Mouse (Mus musculus): ENCODE measurements around the gene Nuak1. TPM values are rescaled to one million over a fixed set of nuclear protein-coding genes. Genes with fewer than 3 reads are reported as not detected.

The Nuak1 gene
- polyA plus RNA-seq, 1 experiment, result 5.7 TPM

GRCm38 (mm10) chr10:84372161-84373095 is 68.0 kb downstream of the Nuak1 start:
- no peak overlapping the region for H3K4me3 ChIP-seq (ENCODE audit: control insufficient read depth, insufficient read depth, low read length)
- TF ChIP-seq CTCF (IDR thresholded peaks at IDR 0.05; ENCODE audit: borderline replicate concordance, control insufficient read depth, extremely low read depth, insufficient read depth, low read length, poor library complexity) (no peak), POLR2A (IDR thresholded peaks at IDR 0.05; ENCODE audit: control insufficient read depth, extremely low read depth, insufficient read depth, low read length, poor library complexity) (no peak)
- no peak overlapping the region for H3K27ac ChIP-seq (ENCODE audit: control insufficient read depth, insufficient read depth, low read length)
- no peak for DNase-seq
- H3K36me3 ChIP-seq (ENCODE audit: control insufficient read depth, insufficient read depth, low read length), result no peaks in the 10 kb centered on the region
- WGBS, result 83% methylated on average over 18 of the region's 18 CpGs
- no peaks in the 10 kb centered on the region for H3K4me1 ChIP-seq (replicated peaks; ENCODE audit: control insufficient read depth, insufficient read depth, low read length)
- no peaks in the 10 kb centered on the region for H3K27me3 ChIP-seq (ENCODE audit: control insufficient read depth, insufficient read depth, low read length)

- no peaks in the 10 kb centered on the region for H3K27me3 ChIP-seq (ENCODE audit: control insufficient read depth, insufficient read depth, low read length)
- DNase-seq, result no peak
- no peaks in the 10 kb centered on the region for H3K4me1 ChIP-seq (replicated peaks; ENCODE audit: control insufficient read depth, insufficient read depth, low read length)
- TF ChIP-seq CTCF (IDR thresholded peaks at IDR 0.05; ENCODE audit: borderline replicate concordance, control insufficient read depth, extremely low read depth, insufficient read depth, low read length, poor library complexity) (no peak), POLR2A (IDR thresholded peaks at IDR 0.05; ENCODE audit: control insufficient read depth, extremely low read depth, insufficient read depth, low read length, poor library complexity) (no peak)
- no peak overlapping the region for H3K4me3 ChIP-seq (ENCODE audit: control insufficient read depth, insufficient read depth, low read length)
- no peaks in the 10 kb centered on the region for H3K36me3 ChIP-seq (ENCODE audit: control insufficient read depth, insufficient read depth, low read length)
- 65% methylated on average over 10 of the region's 10 CpGs for WGBS
- H3K27ac ChIP-seq (ENCODE audit: control insufficient read depth, insufficient read depth, low read length), result no peak overlapping the region
These were observed 68.7 kb downstream of the Nuak1 start for GRCm38 (mm10) chr10:84371681-84372160.

- Histone ChIP-seq H3K27ac (ENCODE audit: control insufficient read depth, insufficient read depth, low read length) (no peak overlapping the region), H3K27me3 (ENCODE audit: control insufficient read depth, insufficient read depth, low read length) (no peaks in the 10 kb centered on the region), H3K4me3 (ENCODE audit: control insufficient read depth, insufficient read depth, low read length) (no peak overlapping the region), H3K4me1 (replicated peaks; ENCODE audit: control insufficient read depth, insufficient read depth, low read length) (no peaks in the 10 kb centered on the region), H3K36me3 (ENCODE audit: control insufficient read depth, insufficient read depth, low read length) (no peaks in the 10 kb centered on the region)
- no peak for DNase-seq
- WGBS, result 89% methylated on average over 4 of the region's 4 CpGs
- TF ChIP-seq CTCF (IDR thresholded peaks at IDR 0.05; ENCODE audit: borderline replicate concordance, control insufficient read depth, extremely low read depth, insufficient read depth, low read length, poor library complexity) (no peak), POLR2A (IDR thresholded peaks at IDR 0.05; ENCODE audit: control insufficient read depth, extremely low read depth, insufficient read depth, low read length, poor library complexity) (no peak)
These were observed 69.2 kb downstream of the Nuak1 start for GRCm38 (mm10) chr10:84371230-84371629.

GRCm38 (mm10) chr10:84369646-84370314 is 70.6 kb downstream of the Nuak1 start:
- WGBS, result 76% methylated on average over 11 of the region's 11 CpGs
- TF ChIP-seq POLR2A (IDR thresholded peaks at IDR 0.05; ENCODE audit: control insufficient read depth, extremely low read depth, insufficient read depth, low read length, poor library complexity) (no peak), CTCF (IDR thresholded peaks at IDR 0.05; ENCODE audit: borderline replicate concordance, control insufficient read depth, extremely low read depth, insufficient read depth, low read length, poor library complexity) (no peak)
- Histone ChIP-seq H3K36me3 (ENCODE audit: control insufficient read depth, insufficient read depth, low read length) (no peaks in the 10 kb centered on the region), H3K4me1 (replicated peaks; ENCODE audit: control insufficient read depth, insufficient read depth, low read length) (no peaks in the 10 kb centered on the region), H3K4me3 (ENCODE audit: control insufficient read depth, insufficient read depth, low read length) (no peak overlapping the region), H3K27ac (ENCODE audit: control insufficient read depth, insufficient read depth, low read length) (no peak overlapping the region), H3K27me3 (ENCODE audit: control insufficient read depth, insufficient read depth, low read length) (no peaks in the 10 kb centered on the region)
- DNase-seq, result no peak

GRCm38 (mm10) chr10:84368185-84368584 is 72.2 kb downstream of the Nuak1 start:
- H3K27ac ChIP-seq (ENCODE audit: control insufficient read depth, insufficient read depth, low read length), result no peak overlapping the region
- WGBS, result over 99% methylated on average over 3 of the region's 3 CpGs
- no peak overlapping the region for H3K4me3 ChIP-seq (ENCODE audit: control insufficient read depth, insufficient read depth, low read length)

GRCm38 (mm10) chr10:84365166-84365865 is 75.1 kb downstream of the Nuak1 start:
- Histone ChIP-seq H3K36me3 (ENCODE audit: control insufficient read depth, insufficient read depth, low read length) (no peaks in the 10 kb centered on the region), H3K4me1 (replicated peaks; ENCODE audit: control insufficient read depth, insufficient read depth, low read length) (no peaks in the 10 kb centered on the region), H3K4me3 (ENCODE audit: control insufficient read depth, insufficient read depth, low read length) (no peak overlapping the region), H3K27me3 (ENCODE audit: control insufficient read depth, insufficient read depth, low read length) (no peaks in the 10 kb centered on the region), H3K27ac (ENCODE audit: control insufficient read depth, insufficient read depth, low read length) (no peak overlapping the region)
- no peak for DNase-seq
- TF ChIP-seq POLR2A (IDR thresholded peaks at IDR 0.05; ENCODE audit: control insufficient read depth, extremely low read depth, insufficient read depth, low read length, poor library complexity), result no peak
- no peak for TF ChIP-seq CTCF (IDR thresholded peaks at IDR 0.05; ENCODE audit: borderline replicate concordance, control insufficient read depth, extremely low read depth, insufficient read depth, low read length, poor library complexity)
- 91% methylated on average over 7 of the region's 7 CpGs for WGBS

More at GRCm38 (mm10) chr10:84368185-84368584, 72.2 kb downstream of the Nuak1 start:
- TF ChIP-seq POLR2A (IDR thresholded peaks at IDR 0.05; ENCODE audit: control insufficient read depth, extremely low read depth, insufficient read depth, low read length, poor library complexity), result no peak
- no peak for TF ChIP-seq CTCF (IDR thresholded peaks at IDR 0.05; ENCODE audit: borderline replicate concordance, control insufficient read depth, extremely low read depth, insufficient read depth, low read length, poor library complexity)
- DNase-seq, result no peak
- Histone ChIP-seq H3K27me3 (ENCODE audit: control insufficient read depth, insufficient read depth, low read length) (no peaks in the 10 kb centered on the region), H3K36me3 (ENCODE audit: control insufficient read depth, insufficient read depth, low read length) (no peaks in the 10 kb centered on the region), H3K4me1 (replicated peaks; ENCODE audit: control insufficient read depth, insufficient read depth, low read length) (no peaks in the 10 kb centered on the region)

Measured in thymus, adult 2 months (tissue).